Mouse (Mus musculus) stomach, embryonic 15.5 days (tissue): ENCODE data around the gene Gad1. TPM values are rescaled to one million over a fixed set of nuclear protein-coding genes. Genes with fewer than 3 reads are reported as not detected.

Experiments
- ATAC-seq: fragments of 200-750 bp; cut with Nextera tagmentation; 2 replicates; pipeline ENCODE4 v1.8.0; 2017; ENCODE audit warnings: low read depth, moderate number of reproducible peaks, moderate TSS enrichment; ENCODE audit not compliant: insufficient read depth, low FRiP score
- H3K27ac ChIP-seq: fragments of 300-500 bp; sonication (generic); 2 replicates; pipeline ENCODE4 v1.5.1; 2015; ENCODE audit warnings: mild to moderate bottlenecking, inconsistent platforms
- H3K27me3 ChIP-seq: fragments of 300-500 bp; sonication (generic); replicated peaks from 2 replicates; pipeline ENCODE4 v1.6.1; 2015; ENCODE audit warnings: inconsistent platforms
- H3K36me3 ChIP-seq: fragments of 300-500 bp; sonication (generic); 2 replicates; pipeline ENCODE4 v1.6.1; 2015; ENCODE audit warnings: inconsistent platforms
- H3K4me1 ChIP-seq: fragments of 300-500 bp; sonication (generic); 2 replicates; pipeline ENCODE4 v1.6.1; 2015; ENCODE audit warnings: inconsistent platforms
- H3K4me2 ChIP-seq: fragments of 300-500 bp; sonication (generic); 2 replicates; pipeline ENCODE4 v1.6.1; 2015; ENCODE audit warnings: mild to moderate bottlenecking, inconsistent platforms
- H3K4me3 ChIP-seq: fragments of 300-500 bp; sonication (generic); replicated peaks from 2 replicates; pipeline ENCODE4 v1.5.1; 2015; ENCODE audit warnings: inconsistent platforms
- H3K9ac ChIP-seq: fragments of 300-500 bp; sonication (generic); 2 replicates; pipeline ENCODE4 v1.6.1; 2015; ENCODE audit warnings: inconsistent platforms
- H3K9me3 ChIP-seq: fragments of 300-500 bp; sonication (generic); 2 replicates; pipeline ENCODE4 v1.6.1; 2016; ENCODE audit warnings: inconsistent platforms
- WGBS: fragments of 180-500 bp; shearing (Covaris S2); methylation state at CpG from one replicate; pipeline ENCODE4 v1.1.7; 2015; 5-methylcytosine and 5-hydroxymethylcytosine counted together
- polyA plus RNA-seq: library from polyadenylated mRNA; unstranded; fragments of >200 nt; fragmentation: Nextera tagmentation; extraction: Ambion mirVana; gene quantifications from 2 replicates; pipeline ENCODE4 v1.2.1, GENCODE M21; 2015

The Gad1 gene
- polyA plus RNA-seq, 1 experiment from 2014 or later, result 0.46 TPM

- no peak for ATAC-seq
- H3K9me3 ChIP-seq, result no peaks in the 10 kb centered on the region
- WGBS, result 77% methylated on average over 2 of the region's 2 CpGs
- H3K36me3 ChIP-seq, result no peaks in the 10 kb centered on the region
- H3K4me2 ChIP-seq, result no peak overlapping the region
- no peak overlapping the region for H3K4me3 ChIP-seq
- H3K9ac ChIP-seq, result no peak overlapping the region
- H3K27me3 ChIP-seq, result no peaks in the 10 kb centered on the region
- no peak overlapping the region for H3K27ac ChIP-seq
- no peaks in the 10 kb centered on the region for H3K4me1 ChIP-seq
Measured at GRCm38 (mm10) chr2:70595896-70596295, 43.0 kb downstream of the Gad1 start.

- Histone ChIP-seq H3K27me3 (no peaks in the 10 kb centered on the region), H3K4me2 (no peak overlapping the region), H3K36me3 (no peaks in the 10 kb centered on the region), H3K9ac (no peak overlapping the region), H3K4me1 (no peaks in the 10 kb centered on the region), H3K9me3 (no peaks in the 10 kb centered on the region), H3K4me3 (no peak overlapping the region), H3K27ac (no peak overlapping the region)
- WGBS, result 69% methylated on average over 3 of the region's 3 CpGs
- ATAC-seq, result no peak
Measured at GRCm38 (mm10) chr2:70609769-70610168, 56.9 kb downstream of the Gad1 start.

DNA sequence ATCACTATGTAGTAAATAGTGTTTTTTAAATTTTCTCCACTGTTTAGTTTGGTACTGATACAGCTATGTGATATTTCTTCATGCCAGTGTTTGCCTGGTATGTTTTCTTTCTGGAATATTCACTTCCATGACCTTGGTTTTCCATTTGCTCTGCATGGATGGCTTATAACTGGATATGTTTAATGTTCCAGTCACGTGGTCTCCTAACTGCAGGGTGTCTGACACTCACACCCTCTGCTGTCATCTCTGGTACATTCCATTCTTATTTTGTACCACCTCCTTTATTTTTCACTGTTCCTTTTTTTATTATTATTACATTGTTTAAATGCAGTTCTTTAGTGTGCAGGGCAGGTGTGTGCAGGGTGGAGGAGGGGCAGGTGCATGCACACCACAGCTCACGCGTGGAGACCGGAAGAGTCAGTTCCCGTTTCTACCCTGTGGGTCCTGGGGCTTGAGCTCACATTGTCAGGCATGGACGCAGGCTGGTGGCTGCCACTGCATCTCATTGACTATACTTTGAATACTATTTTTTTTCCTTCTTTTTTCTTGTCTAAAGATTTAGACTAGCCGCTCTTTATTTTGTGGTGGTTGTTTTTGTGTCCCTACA, 62.0 kb downstream of the Gad1 start:
- ATAC-seq, result no peak
- Histone ChIP-seq H3K27ac (no peak overlapping the region), H3K9me3 (no peaks in the 10 kb centered on the region), H3K9ac (no peak overlapping the region), H3K27me3 (no peaks in the 10 kb centered on the region), H3K4me3 (no peak overlapping the region), H3K36me3 (no peaks in the 10 kb centered on the region), H3K4me1 (no peaks in the 10 kb centered on the region), H3K4me2 (no peak overlapping the region)
- WGBS, result 81% methylated on average over 7 of the region's 7 CpGs

GRCm38 (mm10) chr2:70616076-70616475, 63.2 kb downstream of the Gad1 start:
- H3K27ac ChIP-seq, result no peak overlapping the region
- no peaks in the 10 kb centered on the region for H3K36me3 ChIP-seq

GRCm38 (mm10) chr2:70616617-70617016, 63.7 kb downstream of the Gad1 start:
- Histone ChIP-seq H3K4me3 (no peak overlapping the region), H3K9me3 (no peaks in the 10 kb centered on the region), H3K4me1 (no peaks in the 10 kb centered on the region), H3K36me3 (no peaks in the 10 kb centered on the region), H3K9ac (no peak overlapping the region), H3K27ac (no peak overlapping the region), H3K4me2 (no peak overlapping the region), H3K27me3 (no peaks in the 10 kb centered on the region)
- ATAC-seq, result no peak
- 53% methylated on average over 3 of the region's 3 CpGs for WGBS

More at GRCm38 (mm10) chr2:70616076-70616475, 63.2 kb downstream of the Gad1 start:
- Histone ChIP-seq H3K4me3 (no peak overlapping the region), H3K27me3 (no peaks in the 10 kb centered on the region), H3K9ac (no peak overlapping the region), H3K4me2 (no peak overlapping the region), H3K4me1 (no peaks in the 10 kb centered on the region), H3K9me3 (no peaks in the 10 kb centered on the region)
- no peak for ATAC-seq
- WGBS, result 82% methylated on average over 2 of the region's 2 CpGs

GRCm38 (mm10) chr2:70619232-70619835, 66.5 kb downstream of the Gad1 start:
- ATAC-seq, result no peak
- WGBS, result 87% methylated on average over 6 of the region's 6 CpGs
- Histone ChIP-seq H3K36me3 (no peaks in the 10 kb centered on the region), H3K4me2 (no peak overlapping the region), H3K9ac (no peak overlapping the region), H3K9me3 (no peaks in the 10 kb centered on the region), H3K27me3 (no peaks in the 10 kb centered on the region), H3K27ac (no peak overlapping the region), H3K4me1 (no peaks in the 10 kb centered on the region), H3K4me3 (no peak overlapping the region)

DNA sequence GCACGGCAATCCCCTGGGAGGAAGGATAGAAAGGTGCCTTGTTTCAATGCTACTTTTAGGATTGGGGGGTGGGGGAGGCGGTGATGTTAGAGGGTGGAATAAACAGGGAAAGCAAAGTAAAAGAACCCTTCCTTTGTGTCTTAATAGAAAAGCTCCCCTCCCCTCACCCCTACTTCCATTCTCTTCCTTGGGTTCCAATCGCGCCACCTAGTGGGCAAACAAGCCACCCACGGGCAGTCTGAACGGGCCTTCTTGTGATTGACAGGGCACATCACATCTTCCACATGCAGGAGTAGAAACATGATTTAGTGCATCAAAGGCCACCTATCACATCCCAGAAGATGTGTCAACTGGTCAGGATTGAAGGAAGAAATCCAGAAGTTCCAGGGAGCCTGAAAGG, 67.4 kb downstream of the Gad1 start:
- Histone ChIP-seq H3K9ac (no peak overlapping the region), H3K27me3 (no peaks in the 10 kb centered on the region), H3K4me1 (no peaks in the 10 kb centered on the region), H3K4me3 (no peak overlapping the region), H3K9me3 (no peaks in the 10 kb centered on the region), H3K27ac (no peak overlapping the region), H3K36me3 (no peaks in the 10 kb centered on the region), H3K4me2 (no peak overlapping the region)
- no peak for ATAC-seq
- 25% methylated on average over 6 of the region's 6 CpGs for WGBS

- 61% methylated on average over 4 of the region's 4 CpGs for WGBS
- no peak overlapping the region for H3K4me2 ChIP-seq
- no peak overlapping the region for H3K4me3 ChIP-seq
- ATAC-seq, result no peak
- no peak overlapping the region for H3K9ac ChIP-seq
- no peaks in the 10 kb centered on the region for H3K27me3 ChIP-seq
- H3K9me3 ChIP-seq, result no peaks in the 10 kb centered on the region
- H3K4me1 ChIP-seq, result no peaks in the 10 kb centered on the region
- H3K36me3 ChIP-seq, result no peaks in the 10 kb centered on the region
- H3K27ac ChIP-seq, result no peak overlapping the region
Measured at GRCm38 (mm10) chr2:70622244-70622643, 69.4 kb downstream of the Gad1 start.

DNA sequence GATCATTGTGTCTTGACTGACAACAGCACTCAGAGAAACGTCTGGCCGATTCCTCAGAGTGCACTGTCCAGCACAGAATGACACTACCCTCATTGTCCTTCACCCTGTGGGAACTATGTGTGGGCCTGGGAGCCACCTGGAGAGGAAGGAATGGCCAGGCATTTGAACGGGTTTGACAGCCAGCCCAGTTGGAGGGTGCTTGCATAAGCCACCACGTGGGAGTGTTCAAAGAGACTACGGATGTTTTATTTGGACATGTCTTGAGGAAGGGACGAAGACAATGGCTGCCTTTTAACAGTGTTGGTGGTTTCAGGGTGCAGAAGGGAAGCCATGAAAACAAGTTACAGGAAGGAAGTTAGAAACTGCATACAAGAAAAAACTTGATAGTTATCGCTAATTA, 72.9 kb downstream of the Gad1 start:
- Histone ChIP-seq H3K27me3 (no peaks in the 10 kb centered on the region), H3K4me2 (no peak overlapping the region), H3K36me3 (no peaks in the 10 kb centered on the region), H3K4me1 (0 out of 2 replicates have a peak, but pooled peaks cover 4% of the 10 kb centered on the region), H3K9ac (no peak overlapping the region), H3K9me3 (no peaks in the 10 kb centered on the region), H3K27ac (no peak overlapping the region), H3K4me3 (no peak overlapping the region)
- 60% methylated on average over 7 of the region's 7 CpGs for WGBS
- no peak for ATAC-seq

DNA sequence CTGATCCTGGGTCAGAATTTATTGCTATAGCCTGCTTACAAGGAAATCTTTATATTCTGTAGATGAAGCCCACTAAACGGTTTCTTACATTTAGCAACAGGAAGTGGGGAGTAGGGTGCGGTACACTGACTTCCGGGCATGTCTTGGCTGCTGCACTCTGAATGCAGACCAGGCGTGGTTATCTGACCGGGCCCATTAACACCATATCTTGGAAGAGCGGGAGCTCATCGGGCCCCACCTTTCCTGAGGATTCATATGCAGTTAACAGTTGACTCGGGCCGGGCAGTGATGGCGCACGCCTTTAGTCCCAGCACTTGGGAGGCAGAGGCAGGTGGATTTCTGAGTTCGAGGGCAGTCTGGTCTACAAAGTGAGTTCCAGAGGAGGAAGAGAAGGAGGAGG, 75.5 kb downstream of the Gad1 start:
- Histone ChIP-seq H3K4me3 (no peak overlapping the region), H3K27me3 (no peaks in the 10 kb centered on the region), H3K9ac (no peak overlapping the region), H3K4me1 (0 out of 2 replicates have a peak, but pooled peaks cover 4% of the 10 kb centered on the region), H3K4me2 (no peak overlapping the region), H3K27ac (no peak overlapping the region), H3K9me3 (no peaks in the 10 kb centered on the region), H3K36me3 (no peaks in the 10 kb centered on the region)
- WGBS, result 83% methylated on average over 12 of the region's 12 CpGs
- no peak for ATAC-seq

DNA sequence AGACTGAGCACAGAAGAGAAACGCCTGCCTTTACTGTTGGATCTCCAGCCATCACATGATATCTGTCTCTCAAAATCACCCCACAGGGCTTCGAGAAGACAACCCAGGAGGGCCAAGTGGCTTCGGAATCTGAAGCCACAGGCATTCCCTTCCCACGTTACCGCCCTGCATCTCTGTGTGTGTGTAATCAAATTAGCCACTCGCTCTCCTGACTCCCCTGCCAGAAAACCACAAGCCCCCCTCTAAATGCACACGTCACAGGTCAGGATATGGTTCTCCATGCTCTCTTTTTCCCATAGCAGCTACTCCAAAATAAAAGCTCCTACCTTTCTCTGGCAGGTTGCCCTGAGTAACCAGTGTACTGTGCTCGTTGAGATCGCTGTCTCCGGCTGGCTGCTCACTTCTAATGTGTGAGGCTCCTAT, 76.5 kb downstream of the Gad1 start:
- Histone ChIP-seq H3K9ac (no peak overlapping the region), H3K27me3 (no peaks in the 10 kb centered on the region), H3K36me3 (no peaks in the 10 kb centered on the region), H3K4me2 (peak overlapping the region; percentile 37), H3K4me3 (0 out of 2 replicates have a peak overlapping the region, but pooled peaks have one; percentile 2), H3K27ac (no peak overlapping the region), H3K9me3 (no peaks in the 10 kb centered on the region), H3K4me1 (0 out of 2 replicates have a peak, but pooled peaks cover 4% of the 10 kb centered on the region)
- 4% methylated on average over 10 of the region's 10 CpGs for WGBS
- peak; percentile 88 for ATAC-seq

DNA sequence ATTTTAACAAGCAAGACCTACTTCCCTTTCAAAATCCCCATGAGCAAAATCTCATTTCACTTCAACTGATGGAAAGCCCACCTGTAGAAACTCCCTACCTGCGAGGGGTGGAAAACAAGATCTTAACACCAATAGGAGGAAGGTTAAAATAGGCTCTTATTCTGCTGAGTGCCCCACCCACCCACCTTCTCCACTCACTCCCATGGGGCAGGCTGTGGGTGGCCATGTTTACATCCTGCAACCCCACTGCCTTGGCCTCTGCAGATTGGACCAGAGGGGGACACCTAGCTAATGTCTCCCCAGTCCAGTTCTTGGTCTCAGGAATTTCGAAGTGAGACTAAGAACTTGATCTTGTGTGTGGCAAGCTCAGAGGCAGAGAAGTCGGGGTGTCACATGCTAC, 77.0 kb downstream of the Gad1 start:
- H3K27ac ChIP-seq, result no peak overlapping the region
- H3K4me2 ChIP-seq, result peak overlapping the region; percentile 37
- 0 out of 2 replicates have a peak, but pooled peaks cover 4% of the 10 kb centered on the region for H3K4me1 ChIP-seq
- no peaks in the 10 kb centered on the region for H3K27me3 ChIP-seq
- H3K4me3 ChIP-seq, result no peak overlapping the region
- no peak overlapping the region for H3K9ac ChIP-seq
- no peaks in the 10 kb centered on the region for H3K36me3 ChIP-seq
- no peak for ATAC-seq
- H3K9me3 ChIP-seq, result no peaks in the 10 kb centered on the region
- WGBS, result 64% methylated on average over 3 of the region's 3 CpGs
